Mouse (Mus musculus) ES-Bruce4 (cell line): ENCODE measurements around the gene Tesk1. TPM values are rescaled to one million over a fixed set of nuclear protein-coding genes. Genes with fewer than 3 reads are reported as not detected.

Experiments
- H3K27ac ChIP-seq: 2 replicates; pipeline ENCODE4 v1.5.1; 2012; ENCODE audit warnings: low read length, inconsistent platforms; ENCODE audit not compliant: insufficient read depth
- H3K27me3 ChIP-seq: 2 replicates; pipeline ENCODE4 v1.6.1; 2012; ENCODE audit warnings: mild to moderate bottlenecking, low read length, inconsistent platforms; ENCODE audit not compliant: control insufficient read depth, poor library complexity, insufficient read depth, severe bottlenecking
- H3K36me3 ChIP-seq: 2 replicates; pipeline ENCODE4 v1.6.1; 2012; ENCODE audit warnings: inconsistent platforms, mild to moderate bottlenecking, low read length, moderate library complexity; ENCODE audit not compliant: control insufficient read depth, poor library complexity, insufficient read depth, severe bottlenecking
- H3K4me1 ChIP-seq: one replicate; pipeline ENCODE4 v1.8.1; 2011; ENCODE audit warnings: low read length; ENCODE audit not compliant: control insufficient read depth, insufficient read depth
- H3K4me3 ChIP-seq: 2 replicates; pipeline ENCODE4 v1.5.1; 2011; ENCODE audit warnings: low read depth, mild to moderate bottlenecking, low read length
- H3K9ac ChIP-seq: 2 replicates; pipeline ENCODE4 v1.6.1; 2012; ENCODE audit warnings: low read depth, mild to moderate bottlenecking, inconsistent platforms; ENCODE audit not compliant: poor library complexity, severe bottlenecking
- H3K9me3 ChIP-seq: replicated peaks from 2 replicates; pipeline ENCODE4 v1.6.1; 2012; ENCODE audit warnings: mild to moderate bottlenecking, low read length, inconsistent platforms; ENCODE audit not compliant: control insufficient read depth, poor library complexity, insufficient read depth, severe bottlenecking
- CTCF ChIP-seq: IDR thresholded peaks from one replicate; pipeline ENCODE4 v1.8.1; 2011; ENCODE audit warnings: low read depth, low read length
- EP300 ChIP-seq: IDR thresholded peaks from 2 replicates; pipeline ENCODE4 v1.6.1; 2011; ENCODE audit warnings: low read depth, low read length; ENCODE audit not compliant: insufficient read depth
- POLR2A ChIP-seq: IDR thresholded peaks from one replicate; pipeline ENCODE4 v1.8.1; 2011; ENCODE audit warnings: low read length; ENCODE audit not compliant: insufficient read depth
- polyA plus RNA-seq: library from polyadenylated mRNA; stranded (reverse); fragments of >200 nt; gene quantifications from 2 replicates; pipeline ENCODE4 v1.2.4, GENCODE M21; 2011; ENCODE audit warnings: low read depth; ENCODE audit not compliant: missing spikeins, insufficient read depth, insufficient read length

The Tesk1 gene
- polyA plus RNA-seq, 1 experiment: 12.6 TPM

DNA sequence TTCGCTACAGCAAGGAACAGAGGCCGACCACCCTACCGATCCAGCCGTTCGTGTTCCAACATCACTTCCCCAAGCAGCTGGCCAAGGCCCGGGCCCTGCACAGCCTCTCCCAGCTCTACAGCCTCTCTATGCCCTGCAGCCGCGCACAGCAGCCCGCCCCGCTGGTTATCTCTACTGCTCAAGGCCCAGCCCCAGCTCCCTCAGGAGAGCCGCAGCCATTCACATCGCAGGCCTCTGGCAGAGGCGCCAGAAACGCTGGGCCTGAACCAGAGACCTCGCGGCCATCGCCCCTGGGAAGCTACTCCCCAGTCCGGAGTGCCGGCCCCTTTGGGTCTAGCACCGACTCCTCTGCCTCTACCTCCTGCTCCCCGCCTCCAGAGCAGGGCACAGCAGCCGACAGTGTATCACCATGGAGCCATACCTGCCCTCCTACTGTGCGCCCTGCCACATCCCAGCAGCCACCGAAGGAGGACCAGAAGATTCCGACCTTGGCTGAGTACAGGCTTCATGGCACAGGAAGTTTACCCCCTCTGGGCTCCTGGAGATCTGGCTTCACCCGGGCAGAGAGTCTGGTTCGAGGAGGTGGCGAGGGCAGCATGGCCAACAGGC is 20.0 kb upstream of the Tesk1 start:
- TF ChIP-seq EP300 (no peak), CTCF (no peak), POLR2A (no peak)
- Histone ChIP-seq H3K9me3 (no peaks in the 10 kb centered on the region), H3K27me3 (no peaks in the 10 kb centered on the region), H3K9ac (peak overlapping the region; percentile 12; the same call in 1 of the 2 replicates), H3K4me3 (peak overlapping the region; percentile 10), H3K36me3 (0 out of 2 replicates have a peak, but pooled peaks cover 3% of the 10 kb centered on the region), H3K4me1 (no peaks in the 10 kb centered on the region), H3K27ac (no peak overlapping the region)

DNA sequence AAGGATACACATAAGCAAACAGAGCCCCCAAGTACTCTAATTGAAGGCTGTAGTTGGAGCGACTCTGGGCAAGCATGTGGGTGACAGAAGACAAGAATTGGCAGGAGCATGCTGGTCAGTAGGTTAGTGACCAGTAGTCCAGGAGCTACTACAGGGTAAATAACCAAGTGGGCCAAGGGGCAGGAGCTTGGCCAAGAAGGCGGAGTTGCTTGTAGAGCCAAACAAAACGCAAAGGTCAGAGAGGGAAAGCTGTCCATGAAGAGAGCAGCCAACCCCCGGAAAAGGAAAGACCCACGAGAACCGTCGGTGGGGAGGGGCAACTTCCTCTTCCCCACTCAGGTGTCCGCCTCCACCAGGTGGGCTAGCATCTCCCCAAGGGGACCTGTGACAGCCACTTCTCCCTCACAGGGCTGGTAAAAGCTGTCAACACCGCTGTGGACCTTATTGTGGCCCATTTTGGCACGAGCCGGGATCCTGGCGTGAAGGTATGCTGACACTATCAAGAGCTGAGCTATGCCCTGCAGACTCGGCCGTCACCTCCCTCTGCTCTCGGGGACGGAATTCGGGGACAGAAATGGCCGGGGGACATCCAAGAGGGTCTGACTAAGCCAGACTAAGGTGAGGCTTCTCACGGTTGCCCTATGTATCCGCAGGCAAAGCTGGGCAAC is 18.3 kb upstream of the Tesk1 start:
- Histone ChIP-seq H3K27me3 (no peaks in the 10 kb centered on the region), H3K36me3 (0 out of 2 replicates have a peak, but pooled peaks cover 3% of the 10 kb centered on the region), H3K4me3 (no peak overlapping the region), H3K4me1 (no peaks in the 10 kb centered on the region), H3K27ac (no peak overlapping the region), H3K9me3 (no peaks in the 10 kb centered on the region), H3K9ac (no peak overlapping the region)
- TF ChIP-seq POLR2A: no peak
- no peak for TF ChIP-seq EP300
- no peak for TF ChIP-seq CTCF

DNA sequence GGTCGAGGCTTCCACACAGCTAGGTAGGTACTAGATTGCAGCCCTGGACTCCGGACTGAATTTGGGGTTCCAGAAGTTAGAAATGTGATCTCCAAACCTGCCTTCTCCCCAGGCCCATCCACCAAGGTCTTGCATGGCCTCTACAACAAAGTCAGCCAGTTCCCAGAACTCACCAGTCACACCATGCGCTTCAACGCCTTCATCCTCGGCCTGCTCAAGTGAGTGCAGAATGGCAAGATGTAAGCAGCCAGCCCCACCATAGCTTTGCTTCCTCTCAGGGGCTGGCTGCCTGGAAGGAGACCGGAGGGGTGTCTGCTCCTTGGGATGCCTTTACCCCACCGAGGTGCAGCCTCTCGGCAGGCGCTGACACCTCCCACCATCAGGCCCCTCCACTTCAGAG is 17.7 kb upstream of the Tesk1 start:
- H3K4me1 ChIP-seq: no peaks in the 10 kb centered on the region
- H3K4me3 ChIP-seq: no peak overlapping the region
- H3K9me3 ChIP-seq: no peaks in the 10 kb centered on the region
- no peak overlapping the region for H3K27ac ChIP-seq
- H3K36me3 ChIP-seq: 0 out of 2 replicates have a peak, but pooled peaks cover 3% of the 10 kb centered on the region
- H3K9ac ChIP-seq: no peak overlapping the region
- H3K27me3 ChIP-seq: no peaks in the 10 kb centered on the region
- TF ChIP-seq POLR2A (no peak), CTCF (no peak), EP300 (no peak)

DNA sequence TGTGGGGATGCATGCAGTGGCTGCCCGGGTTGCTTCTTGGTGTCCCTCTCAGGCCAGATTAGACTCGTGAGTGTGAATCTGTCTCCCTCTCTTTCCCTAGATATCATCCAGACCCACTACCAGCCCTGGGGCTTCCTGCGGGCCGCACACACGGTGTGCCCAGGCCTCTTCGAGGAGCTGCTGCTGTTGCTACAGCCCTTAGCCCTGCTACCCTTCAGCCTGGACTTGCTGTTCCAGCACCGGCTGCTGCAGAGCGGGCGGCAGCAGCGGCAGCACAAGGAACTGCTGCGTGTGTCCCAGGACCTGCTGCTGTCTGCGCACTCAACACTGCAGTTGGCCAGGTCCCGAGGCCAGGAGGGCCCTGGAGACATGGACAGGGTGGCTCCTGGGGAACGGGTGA is 16.5 kb upstream of the Tesk1 start:
- TF ChIP-seq CTCF: no peak
- no peak for TF ChIP-seq POLR2A
- Histone ChIP-seq H3K9ac (no peak overlapping the region), H3K27ac (no peak overlapping the region), H3K4me1 (no peaks in the 10 kb centered on the region), H3K4me3 (peak overlapping the region; percentile 18; the same call in 1 of the 2 replicates), H3K27me3 (no peaks in the 10 kb centered on the region), H3K36me3 (0 out of 2 replicates have a peak, but pooled peaks cover 3% of the 10 kb centered on the region), H3K9me3 (no peaks in the 10 kb centered on the region)

DNA sequence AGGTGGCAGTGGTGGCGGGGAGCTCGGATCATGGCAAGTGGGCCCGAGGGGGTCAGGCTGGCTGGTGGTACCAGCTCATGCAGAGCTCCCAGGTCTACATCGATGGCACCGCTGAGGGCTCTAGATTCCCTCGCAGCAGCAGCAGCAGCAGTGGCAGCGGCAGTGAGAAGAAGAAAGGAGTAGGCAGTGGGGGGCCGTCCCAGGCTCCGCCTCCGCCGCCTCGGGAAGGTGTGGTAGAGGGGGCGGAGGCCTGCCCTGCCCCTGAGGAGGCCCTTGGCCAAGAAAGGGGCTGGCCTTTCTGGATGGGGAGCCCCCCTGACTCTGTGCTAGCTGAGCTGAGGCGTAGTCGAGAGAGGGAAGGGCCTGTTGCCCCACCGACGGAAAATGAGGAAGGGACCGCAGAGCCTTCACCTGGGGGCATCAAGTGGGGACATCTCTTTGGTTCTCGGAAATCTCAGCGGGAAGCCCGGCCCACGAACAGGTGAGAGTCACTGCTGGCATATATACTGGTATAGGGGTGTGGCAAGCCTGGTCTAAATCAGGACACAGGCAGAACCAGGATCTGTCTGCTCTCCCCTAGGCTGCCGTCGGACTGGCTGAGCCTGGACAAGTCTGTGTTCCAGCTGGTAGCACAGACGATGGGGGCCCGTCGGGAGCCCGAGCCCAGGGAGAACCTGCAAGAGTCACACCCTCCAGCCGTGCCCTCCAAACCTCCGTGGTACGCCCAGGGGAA is 15.9 kb upstream of the Tesk1 start:
- no peak overlapping the region for H3K27ac ChIP-seq
- H3K9ac ChIP-seq: no peak overlapping the region
- H3K36me3 ChIP-seq: 0 out of 2 replicates have a peak, but pooled peaks cover 3% of the 10 kb centered on the region
- no peaks in the 10 kb centered on the region for H3K27me3 ChIP-seq
- H3K4me1 ChIP-seq: no peaks in the 10 kb centered on the region
- H3K9me3 ChIP-seq: no peaks in the 10 kb centered on the region
- TF ChIP-seq CTCF (no peak), POLR2A (no peak)
- H3K4me3 ChIP-seq: peak overlapping the region; percentile 18; the same call in 1 of the 2 replicates

DNA sequence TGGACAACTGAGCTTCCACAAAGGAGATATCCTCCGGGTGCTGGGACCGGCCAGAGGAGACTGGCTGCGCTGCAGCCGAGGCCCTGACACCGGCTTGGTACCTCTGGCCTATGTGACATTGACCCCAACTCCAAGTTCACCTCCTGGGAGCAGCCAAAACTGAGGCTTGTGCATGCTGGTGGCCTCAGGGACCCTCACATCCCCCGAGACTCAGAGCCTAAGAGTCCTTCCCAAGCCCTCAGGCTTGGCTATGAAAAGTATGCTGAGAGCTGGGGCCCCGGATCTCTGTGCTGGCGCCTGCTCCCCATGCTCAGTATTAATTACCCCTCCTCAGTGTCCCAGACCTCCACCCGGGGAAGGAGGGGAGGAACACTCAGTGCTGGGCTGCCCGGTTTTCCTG is 15.3 kb upstream of the Tesk1 start:
- Histone ChIP-seq H3K9ac (no peak overlapping the region), H3K27me3 (no peaks in the 10 kb centered on the region)
- TF ChIP-seq EP300: no peak
- no peak for TF ChIP-seq CTCF
- TF ChIP-seq POLR2A: no peak

More for the DNA sequence above, 15.3 kb upstream of the Tesk1 start:
- Histone ChIP-seq H3K4me3 (no peak overlapping the region), H3K36me3 (0 out of 2 replicates have a peak, but pooled peaks cover 3% of the 10 kb centered on the region), H3K9me3 (no peaks in the 10 kb centered on the region), H3K27ac (no peak overlapping the region), H3K4me1 (no peaks in the 10 kb centered on the region)
